Mouse (Mus musculus) lung, adult 2 months (tissue): ENCODE data around the gene Dennd2d.

Experiments used
- CTCF ChIP-seq: fragments of 200-500 bp; IDR thresholded peaks from 2 replicates; pipeline ENCODE4 v1.5.1; 2011; ENCODE audit warnings: mild to moderate bottlenecking, low read length, control low read depth; ENCODE audit not compliant: insufficient read depth
- POLR2A ChIP-seq: fragments of 200-500 bp; IDR thresholded peaks from 2 replicates; pipeline ENCODE4 v1.6.1; 2011; ENCODE audit warnings: low read depth, mild to moderate bottlenecking, control low read depth, low read length, borderline replicate concordance; ENCODE audit errors: extremely low read depth

GRCm38 (mm10) chr3:106548971-106549370 lies 66.8 kb downstream of the Dennd2d start:
- TF ChIP-seq POLR2A: no peak
- TF ChIP-seq CTCF: no peak
